Mouse (Mus musculus) left cerebral cortex, adult 9 months (tissue): Measurements from ENCODE around the gene Phactr1.

ENCODE experiments used
- DNase-seq, 2 experiments: peaks; one replicate each; pipeline ENCODE4 v3.0.0; 2022; ENCODE audit warnings: low spot score in 2 of 2

Gene Phactr1

DNA sequence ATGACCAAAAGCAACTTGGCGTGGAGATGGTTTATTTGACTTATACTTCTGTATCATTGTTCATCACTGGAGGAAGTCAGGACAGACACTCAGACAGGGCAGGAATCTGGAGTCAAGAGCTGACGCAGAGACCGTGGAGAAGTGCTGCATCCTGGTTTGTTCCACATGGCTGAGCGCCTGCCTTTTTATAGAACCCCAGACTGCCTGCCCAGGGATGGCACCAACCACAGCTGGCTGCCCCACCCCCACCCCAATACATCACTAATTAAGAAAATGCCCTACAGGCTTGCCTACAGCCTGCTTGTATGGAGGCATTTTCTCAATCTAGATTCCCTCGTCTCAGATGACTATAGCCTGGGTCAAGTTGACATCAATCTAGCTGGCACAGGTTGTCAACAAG lies 338.4 kb downstream of the Phactr1 start:
- DNase-seq = no peak

DNA sequence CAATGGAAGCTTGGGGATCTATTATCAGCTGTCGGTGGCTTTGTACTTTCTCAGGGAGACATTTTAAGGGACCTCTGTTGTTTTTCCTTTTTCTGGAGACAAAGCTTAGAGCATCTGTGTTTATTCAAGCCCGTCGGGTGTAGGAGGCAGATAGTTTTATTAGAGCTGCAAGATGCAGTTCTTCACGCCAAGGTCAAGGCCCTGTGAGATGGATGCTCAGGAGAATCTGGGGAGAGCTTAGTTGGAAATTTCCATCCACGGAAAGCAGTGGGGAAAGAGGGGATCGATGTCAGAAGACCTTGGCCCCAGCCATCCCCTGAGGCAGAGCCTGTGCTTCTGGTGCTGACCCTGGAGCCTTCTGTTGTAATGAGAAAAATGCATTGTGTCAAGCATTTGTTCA lies 340.6 kb downstream of the Phactr1 start:
- DNase-seq = no peak

DNA sequence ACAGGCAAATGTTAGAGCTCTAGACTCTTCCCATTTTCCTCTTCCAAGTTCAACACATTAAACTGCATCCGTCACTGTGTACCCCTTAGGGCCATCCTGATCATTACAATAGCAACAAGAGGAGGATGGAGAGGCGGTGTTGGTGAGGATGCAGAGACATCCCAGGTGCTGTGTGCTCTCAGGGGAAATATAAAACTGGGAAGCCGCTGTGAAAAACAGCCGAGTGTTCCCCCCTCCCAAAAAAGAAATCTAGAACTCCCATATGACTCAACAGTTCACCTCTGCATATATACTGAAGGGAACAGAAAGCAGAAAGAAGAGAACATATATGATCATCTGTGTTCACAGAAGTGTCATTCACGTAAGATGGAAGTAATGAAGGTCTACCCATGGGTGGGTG lies 342.6 kb downstream of the Phactr1 start:
- no peak for DNase-seq

DNA sequence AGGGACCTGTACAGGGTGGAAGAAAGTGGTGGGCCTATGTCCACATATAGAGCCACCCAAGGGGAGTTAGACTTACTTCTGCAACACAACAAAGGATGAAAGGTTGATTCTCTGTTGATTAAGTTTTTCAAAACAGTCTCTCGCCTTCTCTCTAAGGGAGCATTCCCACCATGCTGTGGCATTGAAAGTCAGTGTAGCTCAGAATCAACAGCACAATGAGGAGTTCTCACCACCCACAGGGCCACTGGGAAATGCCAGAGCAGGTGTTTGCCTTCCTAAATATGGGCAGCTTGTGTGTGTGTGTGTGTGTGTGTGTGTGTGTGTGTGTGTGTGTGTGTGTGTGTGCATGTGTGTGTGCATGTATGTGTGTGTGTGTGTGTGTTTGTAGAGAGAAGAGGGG lies 347.1 kb downstream of the Phactr1 start:
- no peak for DNase-seq

DNA sequence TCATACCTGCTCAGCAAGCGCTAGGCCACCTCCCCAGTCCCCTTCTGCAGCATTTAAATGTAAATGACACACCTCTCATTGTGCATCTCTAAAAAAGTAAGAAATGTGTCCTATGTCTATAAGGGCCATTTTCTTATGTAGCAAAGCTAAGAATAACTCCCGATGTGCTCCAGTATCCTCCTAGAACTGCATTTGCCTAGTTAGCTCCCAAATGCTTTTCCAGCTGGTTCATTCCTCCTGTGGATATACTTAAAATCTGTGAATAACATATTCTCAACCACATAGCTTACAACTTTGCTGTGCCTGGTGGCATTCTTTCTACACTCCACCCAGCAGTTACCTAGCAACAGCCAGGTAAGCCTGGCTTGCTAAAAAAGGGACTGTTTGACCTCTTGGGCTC lies 349.8 kb downstream of the Phactr1 start:
- no peak for DNase-seq

DNA sequence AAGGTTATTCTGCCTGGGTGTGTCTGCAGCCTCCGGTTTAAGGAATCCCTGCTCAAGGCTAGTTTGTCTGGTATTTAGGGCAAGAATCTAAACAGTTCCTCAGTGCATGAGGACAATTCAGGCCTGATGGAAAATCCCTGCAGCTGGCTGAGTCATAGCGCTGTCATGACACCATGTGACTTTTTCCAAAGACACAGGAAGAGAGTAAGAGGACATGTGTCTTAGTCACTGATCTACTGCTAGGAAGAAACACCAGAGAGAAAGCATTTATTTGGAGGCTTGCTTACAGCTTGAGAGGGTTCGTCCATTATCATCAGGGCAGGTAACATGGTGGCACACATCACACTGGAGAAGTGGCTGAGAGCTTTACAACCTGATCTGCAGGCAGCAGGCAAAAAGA lies 352.0 kb downstream of the Phactr1 start:
- DNase-seq = no peak

DNA sequence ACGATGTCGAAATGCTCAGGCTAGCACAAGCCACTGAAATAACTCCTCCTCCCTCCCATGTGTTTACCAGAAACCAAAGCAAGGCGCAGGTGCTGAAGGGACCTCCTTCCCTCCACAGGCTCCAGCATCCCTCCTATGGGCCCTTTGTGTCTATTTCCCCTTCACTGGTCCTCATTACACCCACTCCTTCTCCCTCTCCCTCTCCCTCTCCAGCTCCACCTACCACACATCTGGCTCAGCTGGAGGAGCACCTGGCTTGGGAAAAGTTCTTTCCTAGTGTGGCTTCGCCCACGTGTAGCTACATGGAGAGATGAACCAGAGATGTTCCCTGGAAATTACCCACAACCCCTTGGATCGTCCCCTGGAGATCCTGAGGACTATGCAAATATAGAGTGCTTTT lies 356.1 kb downstream of the Phactr1 start:
- no peak for DNase-seq

DNA sequence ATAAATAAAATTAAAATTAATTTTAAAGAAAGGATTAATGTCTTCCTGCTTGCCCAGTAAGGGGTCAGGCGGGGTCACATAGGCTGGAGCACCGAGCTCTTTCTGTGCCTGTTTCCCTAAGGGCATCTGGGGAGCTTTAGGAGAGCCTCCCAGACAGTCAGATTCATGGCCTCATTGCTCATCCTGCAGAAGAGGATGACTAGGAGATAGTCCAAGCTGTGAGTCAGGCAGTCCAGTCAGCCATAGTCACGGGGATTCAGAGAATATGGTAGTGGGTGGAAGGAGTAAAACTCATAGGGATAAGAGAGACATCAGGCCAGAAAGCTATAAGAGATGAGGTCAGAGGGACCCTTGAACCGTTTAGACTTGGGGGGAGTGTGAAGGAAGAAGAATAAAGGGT lies 362.3 kb downstream of the Phactr1 start:
- DNase-seq = peak in 1 of 2 experiments; percentile 34

DNA sequence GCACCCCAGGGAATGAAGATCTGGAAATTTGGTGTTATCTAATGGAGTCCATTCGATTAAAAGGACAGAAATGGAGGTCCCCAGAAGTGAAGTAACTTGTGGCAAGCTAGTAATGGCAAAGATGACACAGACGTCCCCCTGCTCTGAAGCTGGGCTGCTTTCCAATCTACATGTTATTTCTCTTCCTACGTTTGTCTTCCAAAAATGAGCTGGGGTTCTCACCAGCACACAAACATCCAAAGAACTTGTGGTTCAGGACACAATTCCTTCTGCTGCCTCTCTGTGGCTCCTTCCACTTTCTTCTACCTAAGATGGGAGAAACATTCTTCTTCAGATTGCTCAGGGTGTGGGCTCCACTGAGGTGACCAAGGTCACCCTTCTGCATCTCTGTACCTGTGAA lies 368.1 kb downstream of the Phactr1 start:
- no peak for DNase-seq

DNA sequence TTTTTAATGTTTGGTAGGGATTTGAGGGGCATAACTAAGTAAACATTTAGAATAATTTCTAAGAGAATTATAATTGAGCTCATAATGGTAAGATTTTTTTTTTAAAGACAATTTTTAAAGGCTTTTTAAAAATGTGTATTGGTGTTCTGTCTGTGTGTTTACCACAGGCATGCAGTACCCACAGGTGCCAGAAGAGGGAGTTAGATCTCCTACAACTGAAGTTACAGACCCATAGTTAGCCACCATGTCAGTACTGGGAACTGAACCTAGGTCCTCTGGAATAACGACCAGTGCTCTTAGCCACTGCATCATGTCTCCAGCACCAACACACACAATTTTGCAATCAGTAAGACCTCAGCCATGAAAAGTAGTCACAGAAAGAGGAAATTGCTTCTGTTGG lies 372.8 kb downstream of the Phactr1 start:
- DNase-seq = no peak

DNA sequence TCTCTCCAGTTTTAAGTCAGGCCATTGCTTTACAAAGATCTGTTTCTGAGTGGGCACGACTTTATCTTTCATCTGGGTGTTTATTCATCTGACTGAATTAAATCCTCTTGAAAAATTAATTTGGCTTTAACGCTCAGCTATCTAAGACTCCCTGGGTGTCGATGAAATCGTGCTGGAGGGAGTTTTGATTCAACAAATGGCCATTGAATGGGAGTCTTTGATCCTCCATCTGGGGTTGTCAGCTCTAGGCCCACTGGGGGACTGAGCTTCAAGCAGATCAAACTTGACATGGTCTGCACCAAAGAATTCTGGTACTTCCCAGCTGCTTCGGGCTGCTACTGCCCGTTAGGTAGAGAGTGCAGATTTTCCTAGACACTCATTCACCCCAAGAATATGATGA lies 374.7 kb downstream of the Phactr1 start:
- no peak for DNase-seq

DNA sequence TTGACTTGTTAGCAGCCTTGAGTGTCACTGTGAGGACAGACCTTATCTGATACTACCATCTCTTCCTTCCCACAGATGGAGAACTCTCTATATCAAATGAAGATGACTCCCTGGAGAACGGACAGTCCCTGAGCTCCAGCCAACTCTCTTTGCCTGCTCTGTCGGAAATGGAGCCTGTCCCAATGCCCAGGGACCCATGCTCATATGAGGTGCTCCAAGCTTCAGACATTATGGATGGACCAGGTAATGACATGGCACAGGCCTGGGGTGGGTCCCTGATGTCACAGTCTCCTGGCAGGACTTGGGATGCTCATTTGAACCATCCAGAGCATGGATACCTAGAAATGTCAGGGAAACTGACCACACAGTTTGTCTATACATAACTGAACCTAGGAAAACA lies 376.7 kb downstream of the Phactr1 start:
- DNase-seq = no peak

DNA sequence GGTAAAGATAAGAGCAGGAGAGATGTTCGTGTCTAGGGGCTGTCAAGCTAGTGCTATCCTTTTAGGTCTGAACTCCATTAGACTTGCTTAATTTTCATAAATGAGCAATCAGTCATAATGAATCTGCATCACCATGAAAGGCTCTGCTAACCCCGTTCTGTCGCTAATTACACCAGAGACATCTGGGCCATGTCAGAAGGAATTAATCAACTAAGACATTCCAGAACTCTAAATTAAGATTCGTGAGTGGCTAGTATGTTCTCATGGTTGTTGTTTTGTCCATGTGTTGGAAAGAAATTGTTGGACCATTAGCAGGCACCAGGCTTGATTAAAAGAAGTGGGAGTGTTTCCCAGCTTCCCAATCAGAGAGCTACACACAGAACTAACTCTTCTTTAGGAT lies 382.9 kb downstream of the Phactr1 start:
- DNase-seq = no peak

DNA sequence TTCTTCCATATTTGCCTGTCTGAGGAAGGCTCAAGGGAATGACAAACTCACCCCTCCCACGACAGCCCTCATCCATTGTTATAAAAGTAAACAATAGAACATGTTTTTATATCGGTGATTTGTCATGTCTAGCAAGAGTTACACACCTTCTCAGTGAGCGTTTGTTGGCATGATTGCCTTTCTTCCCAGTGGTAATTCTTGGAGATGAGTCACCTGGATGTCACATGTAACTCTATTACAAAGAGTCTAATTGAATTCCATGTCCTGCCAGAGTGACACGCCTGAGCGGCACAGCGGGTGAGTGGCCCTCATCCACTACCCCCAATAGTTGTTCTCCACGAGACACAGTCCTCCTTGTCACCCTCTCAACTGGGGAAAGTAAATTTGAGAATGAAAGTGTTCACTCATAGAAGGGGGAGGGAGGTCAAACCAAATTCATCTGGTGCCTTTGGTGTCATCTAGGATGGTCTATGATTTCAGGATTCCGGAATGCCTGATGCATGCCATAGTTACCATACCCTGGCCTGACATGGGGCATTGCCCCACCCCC lies 388.4 kb downstream of the Phactr1 start:
- DNase-seq = no peak

DNA sequence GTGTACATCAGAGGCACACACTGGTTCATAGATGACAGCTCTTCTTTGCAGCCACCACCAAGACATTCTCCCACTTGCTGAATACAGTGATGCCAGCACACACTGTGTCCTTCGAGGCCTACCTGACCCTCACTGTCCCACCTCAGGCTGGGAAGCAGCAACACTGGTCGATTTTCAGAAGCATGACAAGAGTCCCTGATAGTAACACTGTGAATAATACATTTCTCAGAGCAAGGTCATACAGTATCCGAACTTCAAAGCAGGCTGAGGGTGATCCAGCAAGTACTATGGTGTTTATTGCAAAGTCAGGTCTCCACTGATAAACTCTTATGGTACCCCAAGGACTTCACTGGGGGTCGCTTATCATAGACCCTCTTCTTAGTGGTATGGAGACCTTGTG lies 390.1 kb downstream of the Phactr1 start:
- DNase-seq = no peak

DNA sequence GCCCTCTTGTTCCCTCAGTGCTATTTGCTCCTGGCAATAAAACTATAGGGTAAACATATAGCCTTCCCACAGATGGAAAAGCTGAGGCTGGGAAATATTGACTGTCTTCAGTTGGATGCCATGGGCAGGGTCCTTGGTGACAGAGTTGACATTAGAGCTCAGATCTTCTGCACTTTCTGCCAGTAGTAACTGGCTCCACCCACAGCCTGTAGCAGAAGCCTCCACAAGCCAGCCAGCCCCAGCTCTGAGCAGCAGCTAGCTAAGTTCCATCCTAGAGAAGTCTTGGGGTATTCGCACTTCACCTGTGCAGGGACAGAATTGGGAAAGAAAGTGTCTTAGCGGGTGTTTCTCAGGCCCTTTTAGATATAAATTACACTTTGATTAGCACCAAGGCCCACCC lies 390.5 kb downstream of the Phactr1 start:
- no peak for DNase-seq

DNA sequence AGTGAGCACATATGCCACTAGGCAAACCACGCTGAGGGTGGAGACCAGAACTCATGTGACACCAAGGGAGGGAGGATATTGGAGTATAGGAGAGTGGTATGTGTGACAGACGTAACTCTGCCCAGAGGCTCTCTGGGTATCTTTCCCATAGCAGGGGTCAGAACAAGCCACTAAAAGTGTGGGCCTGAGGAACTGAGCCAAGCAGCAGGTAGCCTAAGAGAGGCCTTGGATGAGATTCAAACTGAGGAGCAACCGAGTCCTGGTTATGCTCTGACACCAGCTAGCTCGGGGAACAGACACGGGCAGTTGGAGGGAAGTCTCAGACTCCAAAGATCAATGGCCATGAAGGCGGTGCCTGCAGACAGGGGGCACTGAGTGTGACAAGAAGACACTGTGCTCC lies 395.0 kb downstream of the Phactr1 start:
- no peak for DNase-seq

DNA sequence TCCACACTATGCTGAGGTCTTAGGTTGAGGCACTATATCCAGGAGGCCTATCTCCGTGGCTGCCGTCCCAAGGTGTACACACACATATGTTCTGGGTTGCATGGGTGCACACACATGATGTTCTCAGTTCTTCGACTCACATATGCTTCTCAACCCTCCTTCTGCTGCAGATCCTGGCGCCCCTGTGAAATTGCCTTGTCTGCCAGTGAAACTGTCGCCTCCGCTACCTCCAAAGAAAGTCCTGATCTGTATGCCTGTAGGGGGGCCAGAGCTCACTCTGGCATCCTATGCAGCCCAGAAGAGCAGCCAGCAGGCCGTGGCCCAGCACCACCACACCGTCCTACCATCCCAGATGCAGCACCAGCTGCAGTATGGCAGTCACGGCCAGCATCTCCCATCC lies 397.1 kb downstream of the Phactr1 start:
- no peak for DNase-seq

DNA sequence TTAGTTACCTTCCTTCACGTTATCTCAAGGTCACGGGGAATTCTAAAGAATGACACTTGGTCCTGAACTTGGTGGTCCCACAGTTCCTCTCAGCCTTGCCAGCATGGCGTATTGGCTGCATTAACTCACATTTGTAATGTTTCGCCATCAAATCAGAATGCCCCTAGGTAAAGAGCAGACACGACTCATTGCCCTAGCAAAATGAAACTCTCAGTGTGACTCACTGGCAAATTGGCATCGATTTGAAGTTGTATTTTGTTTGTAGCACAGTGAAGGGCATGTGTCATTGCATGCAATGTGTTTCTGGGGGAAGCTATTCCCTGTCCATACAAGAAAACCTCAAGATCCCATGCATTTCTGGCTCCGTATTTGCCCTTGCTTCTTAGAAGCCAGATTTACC lies 404.8 kb downstream of the Phactr1 start:
- no peak for DNase-seq

DNA sequence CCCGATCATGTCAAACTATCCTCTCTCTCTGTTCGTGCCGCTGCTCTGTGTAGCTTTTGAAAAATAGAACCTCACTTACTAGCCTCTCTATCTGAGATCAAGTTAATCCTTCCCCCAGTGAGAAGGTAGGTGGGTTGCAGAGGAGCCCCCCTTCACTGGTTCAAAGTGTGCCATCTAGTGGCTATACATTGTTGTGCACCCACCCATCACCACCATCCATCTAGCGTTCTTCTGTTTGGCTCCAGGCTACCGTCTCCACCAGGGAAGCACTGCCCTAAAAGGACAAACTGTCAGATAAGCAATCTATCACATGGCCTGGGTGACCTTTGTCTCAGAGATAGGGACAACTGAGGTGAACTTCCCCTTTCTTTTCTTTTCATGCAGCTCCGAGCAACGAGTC lies 413.9 kb downstream of the Phactr1 start:
- DNase-seq = peak in 1 of 2 experiments; percentile 55

DNA sequence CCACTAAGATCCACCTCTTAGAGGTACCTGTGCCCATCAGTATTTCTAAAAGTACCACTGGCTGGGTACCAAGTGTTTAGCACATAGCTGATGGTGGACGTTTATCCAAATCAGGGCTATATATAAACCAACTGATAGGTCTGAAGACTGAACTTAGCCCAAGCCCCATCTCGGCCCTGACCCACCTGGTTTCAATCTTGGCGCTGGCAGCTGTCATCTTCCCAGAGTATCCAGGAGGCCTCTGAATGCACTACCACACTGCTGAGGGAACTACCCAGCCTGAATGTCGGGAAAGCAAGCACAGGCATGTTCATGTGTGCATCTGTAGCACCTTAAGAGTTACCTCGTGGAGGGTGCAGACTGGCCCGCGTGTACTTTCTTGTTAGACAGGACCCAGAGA lies 422.5 kb downstream of the Phactr1 start:
- no peak for DNase-seq

DNA sequence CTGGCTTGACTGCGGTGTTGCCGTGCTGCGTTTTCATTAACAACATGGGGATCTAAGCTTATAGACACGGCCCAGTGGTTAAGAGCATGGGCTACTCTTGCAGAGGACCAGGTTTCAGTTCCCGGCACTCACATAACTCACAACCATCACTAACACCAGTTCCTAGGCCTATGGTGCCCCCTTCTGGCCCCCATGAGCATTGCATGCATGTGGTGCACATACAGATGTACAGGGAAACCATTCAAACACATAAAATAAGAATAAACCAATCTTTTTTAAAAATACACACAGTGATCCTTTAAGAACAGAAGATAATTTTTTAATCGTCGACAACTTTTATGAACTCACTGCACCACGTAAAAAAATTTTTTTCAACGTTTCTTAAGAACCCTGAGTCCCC lies 424.1 kb downstream of the Phactr1 start:
- no peak for DNase-seq

DNA sequence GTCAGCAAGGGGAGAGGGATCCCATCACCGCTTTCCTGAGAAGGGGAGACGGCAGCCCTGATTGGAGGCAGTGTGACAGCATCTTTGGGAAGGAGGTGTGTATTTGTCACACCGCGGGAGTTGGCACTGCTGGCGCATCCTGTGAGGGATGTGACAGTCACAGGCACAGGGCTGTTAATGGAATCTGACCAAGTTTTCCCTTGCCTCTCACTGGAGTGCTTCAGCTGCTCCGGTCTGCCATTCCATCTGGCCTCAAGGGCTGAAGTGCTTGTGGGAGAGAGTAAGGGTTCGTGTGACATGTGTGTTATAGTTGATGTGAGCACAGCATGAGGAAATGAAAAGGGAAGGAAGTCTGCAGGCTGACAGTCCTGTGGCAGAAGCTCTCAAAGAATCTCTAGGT lies 431.9 kb downstream of the Phactr1 start:
- DNase-seq = peak in 1 of 2 experiments; percentile 67

DNA sequence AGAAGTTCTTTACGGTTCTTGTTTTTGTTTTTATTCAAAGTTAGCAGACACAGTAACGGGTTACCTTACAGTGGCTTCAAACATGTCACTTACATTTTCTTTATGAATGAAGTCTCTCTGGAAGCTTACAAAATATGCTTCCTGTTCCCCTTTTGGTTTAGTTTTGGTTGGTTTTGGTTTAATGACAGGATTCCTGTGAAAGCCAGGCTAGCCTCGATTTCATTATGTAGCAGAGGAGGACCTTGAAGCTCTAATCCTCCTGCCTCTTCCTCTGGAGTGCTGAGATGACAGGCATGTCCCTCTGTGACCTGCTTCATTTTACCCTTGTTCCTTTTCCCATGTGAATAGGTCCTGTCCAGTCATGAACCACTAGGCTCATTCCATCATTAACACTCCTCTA lies 432.3 kb downstream of the Phactr1 start:
- DNase-seq = no peak

DNA sequence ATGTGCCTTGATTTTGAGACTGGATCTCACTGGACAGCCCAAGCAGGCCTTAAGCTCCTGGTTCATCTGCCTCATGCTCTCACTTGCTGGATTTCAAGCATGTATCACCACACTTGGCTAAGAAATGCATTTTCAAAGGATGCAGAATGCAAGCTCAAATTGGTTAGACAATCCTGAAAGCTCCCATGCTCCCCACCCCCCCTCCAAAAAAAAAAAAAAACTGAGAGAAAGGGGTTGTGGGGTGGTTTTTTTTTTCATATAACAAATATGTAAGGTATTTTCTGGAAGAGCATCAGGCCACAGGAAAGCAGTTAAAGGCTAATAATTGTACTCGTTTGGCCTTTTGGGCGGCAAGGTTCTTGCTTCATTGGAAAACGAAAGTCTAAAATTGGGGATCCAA lies 432.7 kb downstream of the Phactr1 start:
- DNase-seq = no peak
